8 mouse cellular contexts compared by ENCODE assay signal in the genomic region with DNA sequence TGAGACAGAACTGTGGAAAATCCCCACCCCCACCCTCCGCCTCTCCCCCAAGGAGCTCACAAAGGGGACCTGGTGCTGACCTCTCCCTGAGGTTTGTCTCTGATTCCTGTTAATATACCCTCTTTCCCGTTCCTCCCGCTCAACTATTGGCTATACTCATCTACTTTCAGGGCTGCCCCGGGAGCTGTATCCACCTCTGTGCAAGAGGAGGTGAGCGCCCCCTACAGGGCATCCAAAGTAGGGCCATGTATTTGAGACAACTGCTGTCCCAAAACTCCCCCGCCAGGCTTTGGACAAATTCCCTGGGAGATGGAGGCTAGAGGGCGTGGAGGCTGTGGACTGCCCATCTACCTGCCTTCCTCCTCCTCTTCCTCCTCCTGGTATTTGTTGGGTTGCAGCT. TPM values are rescaled to one million over a fixed set of nuclear protein-coding genes. Genes with fewer than 3 reads are reported as not detected.
DNase-seq lines count a peak whose midpoint lies in the region; ATAC-seq lines count a peak whose summit lies in the region.

No protein-coding gene starts in this region.

- peak; percentile 78 for DNase-seq in neural tube, embryonic 10.5 days (ENCODE audit: extremely low spot score, low spot score)
- DNase-seq in adrenal gland, postnatal 4 days (ENCODE audit: low spot score in 2 of 2) = peak; percentile 35 to 68
- DNase-seq in embryonic facial prominence, embryonic 14.5 days (ENCODE audit: low spot score) = peak; percentile 68
- peak; percentile 78 for DNase-seq in heart, postnatal 4 days
- peak; percentile 62 for DNase-seq in liver, embryonic 13.5 days
- peak; percentile 86 for DNase-seq in retina, postnatal 1 day
- DNase-seq in urinary bladder, postnatal 4 days (ENCODE audit: low spot score in 2 of 2) = peak; percentile 46 to 67

- no peak overlapping the region for H3K4me3 ChIP-seq in neural tube, embryonic 15.5 days (replicated peaks)
- H3K4me3 ChIP-seq in embryonic facial prominence, embryonic 14.5 days (ENCODE audit: low read depth, low read length) = no peak overlapping the region
- no peak overlapping the region for H3K4me3 ChIP-seq in liver, embryonic 13.5 days (replicated peaks)

- no peak overlapping the region for H3K9ac ChIP-seq in neural tube, embryonic 15.5 days (replicated peaks)
- H3K9ac ChIP-seq in embryonic facial prominence, embryonic 14.5 days (ENCODE audit: low read depth, low read length) = no peak overlapping the region
- H3K9ac ChIP-seq in liver, embryonic 13.5 days = no peak overlapping the region

- no peaks in the 10 kb centered on the region for H3K27me3 ChIP-seq in neural tube, embryonic 15.5 days (replicated peaks)
- H3K27me3 ChIP-seq in embryonic facial prominence, embryonic 14.5 days (replicated peaks; ENCODE audit: control insufficient read depth, insufficient read depth, low read length) = peaks cover 21% of the 10 kb centered on the region
- H3K27me3 ChIP-seq in liver, embryonic 13.5 days = peaks cover 43% of the 10 kb centered on the region

- no peak for ATAC-seq in neural tube, embryonic 15.5 days (ENCODE audit: low FRiP score)
- no peak for ATAC-seq in embryonic facial prominence, embryonic 14.5 days (ENCODE audit: low read depth)
- ATAC-seq in liver, embryonic 13.5 days (ENCODE audit: low read depth) = no peak

- H3K4me1 ChIP-seq in neural tube, embryonic 15.5 days = peaks cover 34% of the 10 kb centered on the region
- H3K4me1 ChIP-seq in embryonic facial prominence, embryonic 14.5 days (ENCODE audit: control insufficient read depth, insufficient read depth, low read length) = peaks cover 7% of the 10 kb centered on the region
- peaks cover 50% of the 10 kb centered on the region for H3K4me1 ChIP-seq in liver, embryonic 13.5 days (replicated peaks)

- no peak overlapping the region for H3K27ac ChIP-seq in neural tube, embryonic 15.5 days (replicated peaks)
- no peak overlapping the region for H3K27ac ChIP-seq in embryonic facial prominence, embryonic 14.5 days (replicated peaks; ENCODE audit: low read depth, low read length)
- H3K27ac ChIP-seq in liver, embryonic 13.5 days = no peak overlapping the region

- no peak overlapping the region for H3K4me2 ChIP-seq in neural tube, embryonic 15.5 days
- H3K4me2 ChIP-seq in embryonic facial prominence, embryonic 14.5 days (ENCODE audit: low read depth, low read length) = no peak overlapping the region
- H3K4me2 ChIP-seq in liver, embryonic 13.5 days = no peak overlapping the region

- no peaks in the 10 kb centered on the region for H3K9me3 ChIP-seq in neural tube, embryonic 15.5 days (replicated peaks)
- no peaks in the 10 kb centered on the region for H3K9me3 ChIP-seq in embryonic facial prominence, embryonic 14.5 days (ENCODE audit: control insufficient read depth, low read length)
- H3K9me3 ChIP-seq in liver, embryonic 13.5 days (replicated peaks) = no peaks in the 10 kb centered on the region

- 9% methylated on average over 7 of the region's 7 CpGs for WGBS in neural tube, embryonic 15.5 days
- whole genome bisulfite sequencing in embryonic facial prominence, embryonic 14.5 days = 9% methylated on average over 7 of the region's 7 CpGs
- 12% methylated on average over 7 of the region's 7 CpGs for WGBS in liver, embryonic 13.5 days (ENCODE audit: insufficient replicate concordance)

- H3K36me3 ChIP-seq in neural tube, embryonic 15.5 days = no peaks in the 10 kb centered on the region
- no peaks in the 10 kb centered on the region for H3K36me3 ChIP-seq in embryonic facial prominence, embryonic 14.5 days (ENCODE audit: control insufficient read depth, insufficient read depth, low read length)
- H3K36me3 ChIP-seq in liver, embryonic 13.5 days = no peaks in the 10 kb centered on the region

RNA-seq across cellular contexts. Expression of gene Rtn4rl1, which starts 38.2 kb away (rescaled TPM):
- polyA plus RNA-seq in neural tube, embryonic 15.5 days (2015; fragmentation: Nextera tagmentation; extraction: Ambion mirVana) = 12.6 and 13.7 TPM in 2 replicates
- total RNA-seq in adrenal gland, postnatal 4 days (2021) = 10 to 100 TPM; 33.3 to 33.8 TPM
- 4.9 TPM in 2 replicates for polyA plus RNA-seq in embryonic facial prominence, embryonic 14.5 days (2014; fragmentation: Nextera tagmentation; extraction: Ambion mirVana)
- 10 to 100 TPM; 20.3 to 23.2 TPM for total RNA-seq in heart, postnatal 4 days (2021)
- polyA plus RNA-seq in liver, embryonic 13.5 days (2015; fragmentation: Nextera tagmentation; extraction: Ambion mirVana) = 0.78 and 0.97 TPM in 2 replicates

RNA-seq across cellular contexts. Expression of gene Dph1, which starts 40.7 kb away (rescaled TPM):
- polyA plus RNA-seq in neural tube, embryonic 15.5 days (2015; fragmentation: Nextera tagmentation; extraction: Ambion mirVana) = 13.8 and 16.2 TPM in 2 replicates
- 10 to 100 TPM; 26.8 to 29.0 TPM for total RNA-seq in adrenal gland, postnatal 4 days (2021)
- 22.5 and 23.8 TPM in 2 replicates for polyA plus RNA-seq in embryonic facial prominence, embryonic 14.5 days (2014; fragmentation: Nextera tagmentation; extraction: Ambion mirVana)
- total RNA-seq in heart, postnatal 4 days (2021) = 10 to 100 TPM; 15.0 to 17.4 TPM
- polyA plus RNA-seq in liver, embryonic 13.5 days (2015; fragmentation: Nextera tagmentation; extraction: Ambion mirVana) = 13.8 and 15.8 TPM in 2 replicates

RNA-seq across cellular contexts. Expression of gene Ovca2, which starts 53.1 kb away (rescaled TPM):
- 12.6 and 15.4 TPM in 2 replicates for polyA plus RNA-seq in neural tube, embryonic 15.5 days (2015; fragmentation: Nextera tagmentation; extraction: Ambion mirVana)
- 10 to 100 TPM; 16.0 to 17.4 TPM for total RNA-seq in adrenal gland, postnatal 4 days (2021)
- polyA plus RNA-seq in embryonic facial prominence, embryonic 14.5 days (2014; fragmentation: Nextera tagmentation; extraction: Ambion mirVana) = 23.1 and 26.5 TPM in 2 replicates
- 1 to 10 TPM; 8.1 to 8.7 TPM for total RNA-seq in heart, postnatal 4 days (2021)
- polyA plus RNA-seq in liver, embryonic 13.5 days (2015; fragmentation: Nextera tagmentation; extraction: Ambion mirVana) = 13.3 and 13.4 TPM in 2 replicates
